Mouse (Mus musculus) C2C12 (cell line): Measurements from ENCODE around the gene Gkap1.

ENCODE experiments used
- CEBPB ChIP-seq: IDR thresholded peaks from one replicate; pipeline ENCODE4 v1.6.1; 2011; ENCODE audit warnings: low read depth, mild to moderate bottlenecking, control low read depth, moderate library complexity
- CTCF ChIP-seq: IDR thresholded peaks from one replicate; pipeline ENCODE4 v1.5.1; 2011; ENCODE audit not compliant: control insufficient read depth, insufficient read depth, insufficient read length
- FOSL1 ChIP-seq: IDR thresholded peaks from one replicate; pipeline ENCODE4 v1.8.0; 2011; ENCODE audit warnings: mild to moderate bottlenecking, low read length; ENCODE audit not compliant: poor library complexity, insufficient read depth, severe bottlenecking
- MAX ChIP-seq: IDR thresholded peaks from one replicate; pipeline ENCODE4 v1.6.1; 2011; ENCODE audit warnings: mild to moderate bottlenecking, control low read depth
- MYOD1 ChIP-seq: IDR thresholded peaks from one replicate; pipeline ENCODE4 v1.6.1; 2011; ENCODE audit warnings: low read depth; ENCODE audit not compliant: control insufficient read depth, insufficient read length
- MYOG ChIP-seq: IDR thresholded peaks from one replicate; pipeline ENCODE4 v1.6.1; 2011; ENCODE audit not compliant: control insufficient read depth, insufficient read length; ENCODE audit errors: extremely low read depth
- USF1 ChIP-seq: IDR thresholded peaks from one replicate; pipeline ENCODE4 v1.6.1; 2011; ENCODE audit warnings: low read depth, mild to moderate bottlenecking, control low read depth, moderate library complexity

DNA sequence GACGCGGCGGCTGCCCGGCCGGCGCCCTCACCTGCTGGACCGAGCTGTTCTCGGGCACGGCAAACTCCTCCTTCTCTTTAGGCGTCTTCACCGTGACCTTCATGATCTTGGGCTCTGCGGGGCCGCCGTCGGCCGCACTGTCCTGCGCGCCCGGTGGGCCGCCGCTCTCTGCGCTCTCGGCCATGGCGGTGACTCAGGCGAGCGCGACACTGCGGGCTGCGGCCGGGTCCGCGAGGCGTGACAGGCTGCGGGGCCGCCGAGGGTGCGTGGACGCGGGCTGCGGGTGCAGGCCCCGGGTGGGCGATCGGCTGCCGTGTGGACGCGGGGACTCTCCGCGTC lies 60.3 kb downstream of the Gkap1 start:
- TF ChIP-seq MYOG (no peak), CTCF (no peak), MAX (no peak), MYOD1 (no peak), USF1 (no peak), CEBPB (no peak), FOSL1 (no peak)
